Mouse (Mus musculus) activated CD4-positive, CD25-positive, alpha-beta regulatory T cell, adult 4 months (primary cell): ENCODE measurements around the gene Rap1b. TPM values are rescaled to one million over a fixed set of nuclear protein-coding genes. Genes with fewer than 3 reads are reported as not detected.

Source experiments
- ATAC-seq: one replicate; pipeline ENCODE4 v1.8.0; 2017
- polyA plus RNA-seq, 2 experiments: library from polyadenylated mRNA; unstranded; fragments of 100-300 nt; shearing (Covaris generic); gene quantifications; one replicate each; pipeline ENCODE4 v1.2.1; 2017

Rap1b gene
- polyA plus RNA-seq, 2 experiments from 2014 or later: 83.0 to 107 TPM

GRCm38 (mm10) chr10:117816721-117817120, 29.1 kb downstream of the Rap1b start:
- no peak for ATAC-seq

- ATAC-seq: no peak
These were observed 33.3 kb downstream of the Rap1b start for GRCm38 (mm10) chr10:117812501-117812900.

- ATAC-seq: no peak
These were observed 34.3 kb downstream of the Rap1b start for GRCm38 (mm10) chr10:117811555-117811954.

- no peak for ATAC-seq
These were observed 35.3 kb downstream of the Rap1b start for GRCm38 (mm10) chr10:117810506-117810905.

DNA sequence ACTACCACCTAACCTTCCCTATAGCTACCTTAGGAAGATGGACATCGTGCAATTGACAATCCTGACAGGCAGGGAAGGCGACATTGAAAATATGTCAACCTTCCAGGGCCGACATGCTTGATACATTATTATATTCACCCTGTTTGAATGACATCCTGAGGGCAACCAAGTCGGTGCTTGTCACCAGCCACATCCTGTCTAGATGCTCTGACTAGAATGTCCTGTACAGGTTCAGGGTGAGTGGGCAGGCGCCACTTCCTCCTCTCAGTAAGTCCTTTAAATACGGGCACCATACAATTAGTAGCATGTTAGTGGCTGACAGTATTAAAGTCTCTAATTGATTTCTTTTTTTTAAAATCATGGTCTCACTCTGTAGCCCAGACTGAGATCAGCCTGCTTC, 37.8 kb downstream of the Rap1b start:
- peak; percentile 90 for ATAC-seq

GRCm38 (mm10) chr10:117805919-117806318, 39.9 kb downstream of the Rap1b start:
- ATAC-seq: no peak

GRCm38 (mm10) chr10:117803870-117804850, 41.7 kb downstream of the Rap1b start:
- ATAC-seq: peak; percentile 30

GRCm38 (mm10) chr10:117801886-117802285, 43.9 kb downstream of the Rap1b start:
- no peak for ATAC-seq

GRCm38 (mm10) chr10:117799806-117800205, 46.0 kb downstream of the Rap1b start:
- no peak for ATAC-seq

GRCm38 (mm10) chr10:117798436-117799035, 47.3 kb downstream of the Rap1b start:
- ATAC-seq: no peak

- no peak for ATAC-seq
These were observed 48.2 kb downstream of the Rap1b start for GRCm38 (mm10) chr10:117797684-117798083.

- no peak for ATAC-seq
These were observed 48.7 kb downstream of the Rap1b start for GRCm38 (mm10) chr10:117797106-117797505.

DNA sequence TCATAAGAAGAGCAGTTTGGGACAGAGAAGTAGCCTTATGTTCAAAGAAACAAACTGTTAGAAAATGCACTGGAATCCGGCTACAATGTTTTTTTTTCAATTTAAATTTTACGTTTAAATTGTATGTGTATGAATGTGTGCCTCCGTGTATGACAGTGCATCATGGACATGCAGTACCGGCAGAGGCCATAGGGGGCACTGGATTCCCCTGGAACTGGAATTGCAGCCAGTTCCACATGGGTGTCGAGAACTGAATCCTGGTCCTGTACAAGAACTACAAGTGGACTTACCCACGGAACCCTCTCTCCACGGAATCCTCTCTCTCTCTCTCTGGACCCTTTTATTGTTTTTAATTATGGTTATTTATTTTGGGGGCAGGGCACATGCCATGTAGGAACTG, 49.7 kb downstream of the Rap1b start:
- ATAC-seq: no peak

DNA sequence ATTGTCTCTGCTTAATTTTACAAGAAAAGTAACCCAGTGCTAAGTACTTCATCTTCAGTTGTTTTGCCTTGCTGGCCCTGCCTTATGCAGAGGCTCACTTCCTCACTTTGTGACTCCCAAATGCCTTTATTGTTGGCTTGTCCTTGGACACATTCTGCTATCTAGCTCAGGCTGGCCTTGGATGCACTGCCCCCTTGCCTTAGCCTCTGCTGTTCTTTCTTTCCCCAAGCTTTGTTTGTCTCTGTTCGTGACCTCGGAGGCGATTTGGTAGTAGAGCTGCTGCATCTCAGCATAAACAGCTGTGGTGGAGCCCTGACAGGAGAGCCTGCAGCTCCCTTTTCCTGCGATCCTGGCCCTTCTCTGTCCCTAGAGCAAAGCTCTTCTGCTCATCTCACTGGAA, 50.6 kb downstream of the Rap1b start:
- ATAC-seq: no peak

DNA sequence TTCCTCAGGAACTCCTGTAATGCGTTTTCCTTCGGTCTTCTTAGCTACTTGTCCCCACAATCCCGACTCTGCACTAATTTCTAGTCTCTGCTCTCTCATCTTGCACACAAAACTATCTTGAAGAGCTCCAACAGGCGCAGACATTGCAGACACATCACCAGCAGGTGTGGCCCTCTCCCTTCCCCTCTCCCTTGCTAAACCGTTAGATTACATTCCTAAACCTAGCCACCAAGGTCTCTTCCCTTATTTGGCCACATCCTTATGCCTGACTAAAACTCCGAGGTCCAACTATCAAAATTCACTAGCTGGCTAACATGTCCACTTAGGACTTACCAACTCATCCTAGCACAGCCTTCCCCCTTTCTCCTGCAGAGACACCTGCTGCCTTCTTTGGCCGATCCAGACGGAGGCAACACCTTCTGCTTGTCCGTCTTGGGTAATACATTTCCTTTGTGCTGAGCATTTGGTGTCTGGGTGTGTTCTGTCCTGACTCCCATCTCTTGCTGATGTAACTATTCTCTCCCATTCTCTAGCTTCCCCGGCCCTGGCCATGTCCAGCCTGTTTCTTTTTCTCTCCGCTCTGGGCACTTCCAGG, 52.3 kb downstream of the Rap1b start:
- no peak for ATAC-seq

DNA sequence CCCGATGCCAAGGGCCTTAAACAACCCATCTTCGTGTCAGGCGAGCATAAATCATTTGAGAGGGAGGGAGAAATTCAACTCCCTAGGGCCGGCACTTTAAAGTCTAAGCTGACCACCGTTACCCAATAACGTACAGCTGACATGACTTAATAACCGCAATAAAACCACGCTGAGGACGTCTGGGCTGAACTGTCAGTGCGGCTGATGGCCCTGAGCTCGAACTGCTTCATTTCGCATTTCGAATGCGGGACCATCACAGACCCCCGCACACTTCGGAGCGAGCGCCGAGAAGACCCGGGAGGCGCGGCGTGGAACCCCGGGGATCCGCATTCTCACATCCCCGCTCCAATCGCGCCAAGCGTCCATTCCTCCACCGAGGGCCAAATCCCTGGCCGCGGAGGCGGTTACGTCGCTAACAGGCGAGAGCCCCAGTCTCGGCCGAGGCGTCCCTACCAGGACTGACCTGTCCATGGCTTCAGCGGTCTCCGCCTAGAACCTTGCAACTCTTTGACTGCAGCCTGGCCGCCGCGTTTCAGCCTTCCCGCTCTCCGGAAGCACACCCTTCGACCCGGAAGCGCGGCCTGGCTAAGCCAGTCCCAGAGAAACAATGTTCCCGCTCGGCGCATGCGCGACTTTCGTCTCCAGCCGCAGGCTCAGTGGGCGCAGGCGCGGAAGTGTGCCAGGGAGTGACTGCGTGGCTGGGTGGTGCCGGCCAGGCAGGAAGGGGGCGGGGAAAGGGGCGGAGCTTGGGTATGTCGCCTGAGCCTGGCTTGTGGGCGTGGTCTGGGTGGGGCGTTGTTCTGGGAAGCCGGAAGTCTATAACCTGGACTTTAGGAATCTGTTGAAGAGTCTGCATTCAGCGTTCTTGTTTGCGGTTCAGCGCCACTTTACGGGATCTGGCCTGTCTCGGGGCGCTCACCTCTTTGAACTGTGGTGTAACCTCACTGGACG, 53.4 kb downstream of the Rap1b start, which contains the start of gene Nup107:
TSS of gene Nup107 (minus strand) at position 565 of the 951 bp plus-strand sequence.
- ATAC-seq: peak; percentile 89

GRCm38 (mm10) chr10:117791171-117791470, 54.7 kb downstream of the Rap1b start:
- no peak for ATAC-seq

DNA sequence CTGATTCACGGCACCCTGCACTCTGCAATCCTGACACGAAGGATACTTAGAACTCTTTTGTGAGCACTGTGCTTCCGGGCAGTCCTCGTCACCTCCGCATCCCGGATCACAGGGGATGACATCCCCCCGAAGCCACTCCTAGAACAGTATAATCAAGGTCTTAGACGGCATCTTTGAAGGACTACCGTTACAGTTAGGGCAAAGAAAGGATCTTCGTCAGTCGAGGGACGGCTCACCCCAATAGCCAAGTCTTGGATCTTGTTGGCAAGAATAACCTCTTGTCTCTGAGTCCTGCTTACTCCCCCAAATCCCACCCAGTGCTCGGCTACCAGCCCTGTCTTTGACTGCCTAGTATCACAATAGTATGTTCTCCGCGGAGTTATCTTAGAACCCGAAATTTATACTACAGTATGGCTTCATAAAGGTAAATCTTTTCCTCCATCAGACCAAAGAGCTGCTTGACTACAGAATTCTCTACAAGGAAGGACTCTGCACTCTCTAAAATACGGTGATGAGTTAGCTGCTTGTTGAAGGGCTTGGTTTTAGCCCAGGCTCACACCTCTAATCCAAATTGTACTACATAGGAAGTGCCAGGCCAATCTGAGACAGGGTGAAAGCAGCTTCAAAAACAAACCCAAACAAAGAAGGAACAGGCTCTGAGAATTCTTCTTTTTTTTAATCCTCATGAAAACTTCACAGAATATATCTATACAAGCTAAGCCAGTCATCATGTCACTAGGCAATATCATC, 55.2 kb downstream of the Rap1b start:
- ATAC-seq: no peak

DNA sequence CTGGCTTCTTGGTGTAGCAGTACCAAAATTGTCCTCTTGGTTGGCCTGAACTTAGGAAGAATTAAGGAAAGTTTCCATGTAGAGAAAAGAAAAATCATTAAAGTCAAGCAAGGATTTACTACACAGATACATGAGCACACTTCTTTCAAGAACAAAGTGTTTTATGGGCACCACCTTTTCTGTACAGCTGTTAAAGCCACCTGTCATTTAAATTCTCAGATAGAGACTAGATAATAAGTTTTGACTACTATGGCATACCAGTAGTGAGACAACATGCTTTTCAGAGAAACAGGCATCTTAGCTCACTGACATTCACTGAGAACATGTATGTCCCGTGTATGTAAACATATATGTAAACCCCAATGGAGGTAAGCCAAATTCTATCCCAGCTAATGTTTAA, 55.8 kb downstream of the Rap1b start:
- no peak for ATAC-seq

DNA sequence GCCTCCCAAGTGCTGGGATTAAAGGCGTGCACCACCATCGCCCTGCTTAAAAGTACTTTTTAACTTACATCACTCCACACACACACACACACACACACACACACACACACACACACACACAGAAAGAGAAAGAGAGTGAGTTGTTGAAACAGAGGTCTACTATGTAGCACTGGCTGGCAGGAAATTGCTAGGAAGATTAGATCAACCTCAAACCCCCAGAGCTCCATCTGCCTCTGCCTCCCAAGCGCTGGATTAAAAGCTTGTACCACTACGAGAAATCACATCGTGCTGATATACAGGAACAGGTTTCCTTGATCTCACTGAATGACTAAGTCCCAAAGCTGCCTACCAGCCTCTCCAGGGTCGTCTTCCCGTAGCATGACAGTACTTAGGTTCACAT, 61.2 kb downstream of the Rap1b start:
- peak; percentile 90 for ATAC-seq

- no peak for ATAC-seq
These were observed 61.9 kb downstream of the Rap1b start for GRCm38 (mm10) chr10:117783786-117784420.
